Mouse (Mus musculus): ENCODE measurements around the gene Klhl21. TPM values are rescaled to one million over a fixed set of nuclear protein-coding genes. Genes with fewer than 3 reads are reported as not detected.
A peak's percentile ranks its signal among the peaks of the same experiment; 100 is the strongest.

Gene Klhl21
- polyA plus RNA-seq (2015; fragmentation: Nextera tagmentation; extraction: Ambion mirVana), result 16.2 and 19.7 TPM in 2 replicates

- H3K4me1 ChIP-seq, result peaks cover 50% of the 10 kb centered on the region
- WGBS, result under 1% methylated on average over 45 of the region's 45 CpGs
- no peaks in the 10 kb centered on the region for H3K27me3 ChIP-seq
- peak; percentile 89 for ATAC-seq (ENCODE audit: insufficient number of reproducible peaks, low FRiP score, low TSS enrichment, low read depth)
- peaks cover 16% of the 10 kb centered on the region for H3K36me3 ChIP-seq
- H3K27ac ChIP-seq, result peak within 1 kb of the TSS; percentile 95
- H3K4me3 ChIP-seq, result peak within 1 kb of the TSS; percentile 92
- H3K9me3 ChIP-seq, result no peaks in the 10 kb centered on the region
- peak within 1 kb of the TSS; percentile 100 for H3K4me2 ChIP-seq
- peak within 1 kb of the TSS; percentile 65 for H3K9ac ChIP-seq
Measured at GRCm38 (mm10) chr4:152008622-152009075, at the start of gene Klhl21. TSS of gene Klhl21 (plus strand) at chr4:152008803.

GRCm38 (mm10) chr4:151959849-151960512 is 48.6 kb upstream of the Klhl21 start:
- Histone ChIP-seq H3K4me3 (no peak overlapping the region), H3K9ac (no peak overlapping the region), H3K36me3 (peaks cover 69% of the 10 kb centered on the region), H3K4me2 (no peak overlapping the region), H3K27me3 (no peaks in the 10 kb centered on the region), H3K4me1 (no peaks in the 10 kb centered on the region), H3K27ac (no peak overlapping the region), H3K9me3 (no peaks in the 10 kb centered on the region)
- no peak for ATAC-seq (ENCODE audit: insufficient number of reproducible peaks, low FRiP score, low TSS enrichment, low read depth)
- WGBS, result 89% methylated on average over 11 of the region's 11 CpGs

- Histone ChIP-seq H3K4me1 (no peaks in the 10 kb centered on the region), H3K27me3 (no peaks in the 10 kb centered on the region), H3K9me3 (no peaks in the 10 kb centered on the region), H3K36me3 (peaks cover 71% of the 10 kb centered on the region), H3K9ac (no peak overlapping the region), H3K27ac (no peak overlapping the region), H3K4me2 (no peak overlapping the region), H3K4me3 (no peak overlapping the region)
- ATAC-seq (ENCODE audit: insufficient number of reproducible peaks, low FRiP score, low TSS enrichment, low read depth), result no peak
- whole genome bisulfite sequencing, result 73% methylated on average over 3 of the region's 3 CpGs
Measured at GRCm38 (mm10) chr4:151960513-151960854, 48.1 kb upstream of the Klhl21 start.

GRCm38 (mm10) chr4:151962817-151963216 is 45.8 kb upstream of the Klhl21 start:
- 94% methylated on average over 3 of the region's 3 CpGs for WGBS
- H3K36me3 ChIP-seq, result peaks cover 69% of the 10 kb centered on the region

DNA sequence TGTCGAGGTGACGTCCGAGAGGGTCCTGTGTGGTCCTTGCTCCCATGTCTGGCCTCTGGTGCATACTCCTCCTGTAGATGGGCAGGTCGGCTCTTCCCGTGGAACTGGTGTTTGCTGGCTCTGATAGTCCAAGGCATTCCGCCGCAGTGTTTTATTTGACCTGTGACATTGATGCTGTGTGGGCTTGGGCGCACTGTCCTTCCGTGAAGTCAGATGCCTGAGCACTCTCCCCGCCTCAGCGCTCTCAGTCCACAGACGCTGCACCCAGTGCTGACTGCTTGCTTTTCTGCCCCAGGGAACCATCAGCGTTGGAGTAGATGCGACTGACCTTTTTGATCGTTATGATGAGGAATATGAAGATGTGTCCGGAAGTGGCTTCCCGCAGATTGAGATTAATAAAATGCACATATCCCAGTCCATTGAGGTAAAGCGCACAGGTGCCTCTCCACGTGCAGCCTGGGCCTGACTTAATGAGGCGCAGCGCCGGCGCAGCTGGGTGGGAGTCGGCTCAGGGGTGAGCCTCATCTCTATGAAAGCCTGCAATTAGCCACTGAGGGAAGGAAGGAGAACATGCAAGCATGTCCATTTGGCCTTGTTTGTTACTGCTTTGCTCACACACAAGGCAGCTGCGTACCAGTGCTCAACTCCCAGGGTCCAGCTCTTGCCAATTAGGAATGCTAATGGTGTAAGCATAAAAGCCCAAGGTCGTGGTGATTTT is 40.2 kb upstream of the Klhl21 start:
- Histone ChIP-seq H3K4me2 (no peak overlapping the region), H3K4me1 (no peaks in the 10 kb centered on the region), H3K9me3 (no peaks in the 10 kb centered on the region), H3K9ac (no peak overlapping the region), H3K4me3 (no peak overlapping the region), H3K36me3 (peaks cover 64% of the 10 kb centered on the region), H3K27me3 (no peaks in the 10 kb centered on the region), H3K27ac (no peak overlapping the region)
- ATAC-seq (ENCODE audit: insufficient number of reproducible peaks, low FRiP score, low TSS enrichment, low read depth), result no peak
- 93% methylated on average over 26 of the region's 26 CpGs for WGBS

More at GRCm38 (mm10) chr4:151962817-151963216, 45.8 kb upstream of the Klhl21 start:
- H3K4me1 ChIP-seq, result no peaks in the 10 kb centered on the region
- H3K9ac ChIP-seq, result no peak overlapping the region
- no peak for ATAC-seq (ENCODE audit: insufficient number of reproducible peaks, low FRiP score, low TSS enrichment, low read depth)
- no peak overlapping the region for H3K27ac ChIP-seq
- H3K4me3 ChIP-seq, result no peak overlapping the region
- no peaks in the 10 kb centered on the region for H3K27me3 ChIP-seq
- H3K9me3 ChIP-seq, result no peaks in the 10 kb centered on the region
- no peak overlapping the region for H3K4me2 ChIP-seq

DNA sequence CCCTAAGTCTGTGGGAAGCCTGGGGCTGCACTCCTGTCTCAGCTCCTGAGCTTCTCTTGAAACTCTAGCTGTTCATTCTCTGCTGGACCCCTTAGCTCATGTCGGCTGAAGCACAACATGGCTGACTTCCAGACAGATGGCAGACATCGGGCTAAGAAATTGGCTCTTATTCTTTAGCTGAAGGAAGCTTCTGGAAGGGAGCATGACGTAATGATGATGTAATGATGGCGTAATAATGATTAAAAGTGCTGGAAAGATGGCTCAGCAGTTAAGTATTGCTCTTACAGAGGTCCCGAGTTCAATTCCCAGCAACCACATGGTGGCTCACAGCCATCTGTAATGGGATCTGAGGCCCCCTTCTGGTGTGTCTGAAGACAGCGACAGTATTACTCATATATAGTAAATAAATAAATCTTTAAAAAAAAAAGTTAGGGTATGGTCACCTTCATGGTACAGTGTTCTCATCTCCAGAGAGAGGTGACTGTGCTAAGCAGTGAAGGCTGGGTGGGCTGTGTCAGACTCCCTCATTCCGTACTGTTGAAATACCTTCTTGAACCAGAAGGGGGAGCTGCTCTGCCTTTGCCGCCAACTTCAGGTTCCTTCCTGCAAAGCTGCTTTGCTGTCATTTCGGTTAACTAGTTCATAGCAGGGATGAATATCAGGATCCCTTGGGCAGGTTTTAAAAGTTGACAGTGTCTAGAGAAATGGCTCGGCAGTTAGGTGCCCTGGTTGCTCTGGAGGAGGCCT is 36.2 kb upstream of the Klhl21 start:
- no peak for ATAC-seq (ENCODE audit: insufficient number of reproducible peaks, low FRiP score, low TSS enrichment, low read depth)
- H3K4me1 ChIP-seq, result no peaks in the 10 kb centered on the region
- H3K4me3 ChIP-seq, result no peak overlapping the region
- H3K27me3 ChIP-seq, result no peaks in the 10 kb centered on the region
- H3K9ac ChIP-seq, result no peak overlapping the region
- H3K36me3 ChIP-seq, result peaks cover 62% of the 10 kb centered on the region
- H3K27ac ChIP-seq, result no peak overlapping the region
- no peaks in the 10 kb centered on the region for H3K9me3 ChIP-seq
- no peak overlapping the region for H3K4me2 ChIP-seq
- whole genome bisulfite sequencing, result 62% methylated on average over 10 of the region's 10 CpGs

GRCm38 (mm10) chr4:151975441-151975840 is 33.2 kb upstream of the Klhl21 start:
- Histone ChIP-seq H3K4me3 (no peak overlapping the region), H3K4me1 (peaks cover 6% of the 10 kb centered on the region; the same call in 1 of the 2 replicates), H3K9ac (no peak overlapping the region), H3K4me2 (no peak overlapping the region), H3K27ac (no peak overlapping the region), H3K27me3 (no peaks in the 10 kb centered on the region), H3K9me3 (no peaks in the 10 kb centered on the region), H3K36me3 (peaks cover 55% of the 10 kb centered on the region)
- ATAC-seq (ENCODE audit: insufficient number of reproducible peaks, low FRiP score, low TSS enrichment, low read depth), result no peak
- 95% methylated on average over 3 of the region's 3 CpGs for WGBS

DNA sequence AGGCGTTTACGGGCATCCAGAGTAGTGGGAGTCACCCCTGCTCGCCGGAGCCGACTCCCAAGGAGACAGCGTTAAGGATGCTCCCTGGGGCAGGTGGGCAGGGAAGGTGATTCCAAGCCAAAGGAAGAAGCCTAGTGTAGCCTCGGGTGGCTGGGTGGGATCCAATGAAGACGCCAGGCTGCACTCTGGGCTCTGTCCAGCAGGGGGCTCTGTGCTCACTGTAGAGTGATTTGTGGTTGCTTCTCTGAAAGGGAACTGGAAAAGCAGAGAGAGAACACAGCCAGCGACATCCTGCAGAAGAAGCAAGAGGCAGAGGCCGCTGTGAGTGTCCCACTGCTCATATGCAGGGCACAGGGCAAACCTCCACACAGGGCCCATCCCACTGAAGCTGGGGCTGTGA is 30.9 kb upstream of the Klhl21 start:
- Histone ChIP-seq H3K36me3 (peaks cover 70% of the 10 kb centered on the region), H3K4me2 (no peak overlapping the region), H3K27me3 (no peaks in the 10 kb centered on the region), H3K9ac (no peak overlapping the region), H3K27ac (no peak overlapping the region), H3K4me3 (no peak overlapping the region), H3K4me1 (peaks cover 11% of the 10 kb centered on the region; the same call in 1 of the 2 replicates), H3K9me3 (no peaks in the 10 kb centered on the region)
- 37% methylated on average over 10 of the region's 10 CpGs for WGBS
- ATAC-seq (ENCODE audit: insufficient number of reproducible peaks, low FRiP score, low TSS enrichment, low read depth), result no peak

DNA sequence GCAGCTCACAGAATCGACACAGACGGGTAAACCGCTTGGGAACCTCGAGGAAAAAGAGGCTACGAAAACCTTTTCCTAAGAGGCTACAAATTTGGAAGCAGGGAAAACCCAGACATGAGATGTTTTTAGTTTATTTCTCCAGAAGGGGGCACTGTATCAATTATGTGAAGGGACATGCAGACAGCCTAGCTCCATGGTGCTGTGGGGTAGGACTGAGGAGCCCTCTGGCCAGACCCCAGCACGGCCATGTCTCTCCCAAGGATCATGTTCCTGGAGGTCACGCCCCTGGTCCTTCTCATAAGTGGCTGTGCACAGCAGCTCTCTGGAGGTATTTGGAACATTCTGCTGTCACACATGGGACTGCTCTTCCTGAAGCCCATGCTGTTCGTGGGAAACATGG is 27.9 kb upstream of the Klhl21 start:
- no peak for ATAC-seq (ENCODE audit: insufficient number of reproducible peaks, low FRiP score, low TSS enrichment, low read depth)
- no peaks in the 10 kb centered on the region for H3K27me3 ChIP-seq
- peaks cover 66% of the 10 kb centered on the region for H3K36me3 ChIP-seq

DNA sequence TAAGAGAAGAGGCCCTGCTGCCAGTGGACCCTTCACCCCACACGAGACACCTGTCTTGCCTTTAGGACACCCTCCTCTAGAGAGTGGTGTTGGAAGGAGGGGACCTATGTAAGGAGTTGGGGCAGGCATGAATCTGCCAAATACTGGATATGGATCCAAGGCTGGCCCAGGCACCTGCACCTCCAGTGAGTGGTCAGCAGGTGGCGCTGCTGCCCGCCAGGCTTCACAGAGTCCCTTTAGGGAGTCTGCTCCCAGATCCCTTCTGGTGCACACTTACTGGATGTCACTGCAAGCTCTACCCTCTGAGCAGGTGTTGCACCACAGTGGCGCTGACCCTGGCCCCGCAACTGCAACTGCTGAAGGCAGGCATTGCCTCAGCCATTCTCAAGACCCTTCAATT is 27.2 kb upstream of the Klhl21 start:
- Histone ChIP-seq H3K9ac (no peak overlapping the region), H3K36me3 (peaks cover 68% of the 10 kb centered on the region), H3K9me3 (no peaks in the 10 kb centered on the region), H3K4me1 (peaks cover 24% of the 10 kb centered on the region), H3K27me3 (no peaks in the 10 kb centered on the region), H3K27ac (0 out of 2 replicates have a peak overlapping the region, but pooled peaks have one; percentile 8), H3K4me3 (no peak overlapping the region), H3K4me2 (no peak overlapping the region)
- WGBS, result 12% methylated on average over 5 of the region's 5 CpGs
- no peak for ATAC-seq (ENCODE audit: insufficient number of reproducible peaks, low FRiP score, low TSS enrichment, low read depth)

More for the DNA sequence above, 27.9 kb upstream of the Klhl21 start:
- H3K4me1 ChIP-seq, result peaks cover 18% of the 10 kb centered on the region
- WGBS, result 72% methylated on average over 8 of the region's 8 CpGs
- H3K9me3 ChIP-seq, result no peaks in the 10 kb centered on the region
- H3K4me2 ChIP-seq, result no peak overlapping the region
- no peak overlapping the region for H3K9ac ChIP-seq
- H3K4me3 ChIP-seq, result no peak overlapping the region
- no peak overlapping the region for H3K27ac ChIP-seq

DNA sequence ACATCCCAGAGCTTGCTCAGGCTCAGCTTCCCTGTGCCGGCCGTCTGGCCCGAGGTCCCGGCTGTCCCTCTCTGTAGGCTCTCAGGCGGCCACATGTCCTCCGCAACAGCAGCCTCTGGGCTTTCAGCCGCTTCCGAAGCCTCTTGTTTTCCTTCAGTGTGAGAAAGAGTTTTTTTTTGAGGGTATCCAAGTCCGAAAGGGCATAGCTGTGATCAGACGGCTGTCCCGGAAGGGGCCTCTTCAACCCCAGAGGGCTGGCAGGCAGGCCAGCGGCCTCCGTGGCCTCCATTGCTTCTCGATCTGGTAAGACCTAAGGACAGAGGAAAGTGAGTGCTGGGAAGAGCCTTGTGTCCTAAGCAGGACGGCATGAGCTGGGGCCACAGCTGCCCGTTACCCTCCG is 25.6 kb upstream of the Klhl21 start:
- H3K4me2 ChIP-seq, result 0 out of 2 replicates have a peak overlapping the region, but pooled peaks have one; percentile 1
- H3K9ac ChIP-seq, result no peak overlapping the region
- H3K27me3 ChIP-seq, result no peaks in the 10 kb centered on the region
- WGBS, result 61% methylated on average over 17 of the region's 17 CpGs
- H3K36me3 ChIP-seq, result peaks cover 62% of the 10 kb centered on the region
- peaks cover 36% of the 10 kb centered on the region for H3K4me1 ChIP-seq
- H3K4me3 ChIP-seq, result peak overlapping the region; percentile 14
- H3K9me3 ChIP-seq, result no peaks in the 10 kb centered on the region
- ATAC-seq (ENCODE audit: insufficient number of reproducible peaks, low FRiP score, low TSS enrichment, low read depth), result no peak
- peak overlapping the region; percentile 14 for H3K27ac ChIP-seq

Measured in limb, embryonic 15.5 days (tissue).